Mouse (Mus musculus): Measurements from ENCODE around the gene Gm49318.

The Gm49318 gene

DNA sequence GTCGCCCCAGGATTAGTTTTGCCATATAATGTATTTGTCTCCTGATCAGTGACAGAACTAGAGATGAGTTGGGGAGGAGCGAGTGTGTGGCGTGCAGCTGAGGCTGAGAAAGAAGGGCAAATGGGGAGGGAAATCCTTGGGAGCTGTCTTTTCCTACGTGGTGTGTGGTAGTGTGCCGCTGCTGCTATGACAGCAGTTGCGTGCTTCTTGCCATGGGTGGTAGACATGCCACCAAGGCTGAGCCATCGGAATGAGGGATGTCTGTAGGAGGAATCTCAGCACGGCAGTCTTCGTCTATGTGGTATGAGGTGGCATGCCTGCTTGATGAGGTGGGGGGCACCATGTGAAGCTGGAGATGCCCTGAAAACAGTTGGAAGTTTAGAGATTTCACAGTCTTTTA, 40.7 kb downstream of the Gm49318 start:
- no peak for DNase-seq (ENCODE audit: low read depth, low spot score)

DNA sequence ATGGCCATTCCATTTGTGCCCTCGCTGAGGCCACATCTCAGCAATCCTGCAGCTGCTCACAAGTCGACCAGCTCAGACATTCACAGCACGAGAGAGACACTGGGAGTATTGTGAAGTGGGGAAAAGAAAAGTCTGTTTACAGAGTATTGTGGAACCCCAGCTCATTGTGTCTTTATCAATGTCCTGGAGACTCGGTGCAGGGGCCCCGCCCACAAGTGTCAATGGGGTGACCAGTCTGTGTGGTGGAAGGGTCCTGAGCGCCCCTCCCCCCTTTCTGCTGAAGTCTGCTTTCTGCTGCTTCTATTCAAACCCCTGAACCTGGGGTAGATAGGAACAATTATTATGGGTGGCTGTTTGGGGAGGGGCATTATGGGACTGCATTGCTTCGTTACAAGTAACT, 42.6 kb downstream of the Gm49318 start:
- no peak for DNase-seq (ENCODE audit: low read depth, low spot score)

GRCm38 (mm10) chr9:22024592-22024991, 46.5 kb downstream of the Gm49318 start:
- DNase-seq (ENCODE audit: low read depth, low spot score): no peak

DNA sequence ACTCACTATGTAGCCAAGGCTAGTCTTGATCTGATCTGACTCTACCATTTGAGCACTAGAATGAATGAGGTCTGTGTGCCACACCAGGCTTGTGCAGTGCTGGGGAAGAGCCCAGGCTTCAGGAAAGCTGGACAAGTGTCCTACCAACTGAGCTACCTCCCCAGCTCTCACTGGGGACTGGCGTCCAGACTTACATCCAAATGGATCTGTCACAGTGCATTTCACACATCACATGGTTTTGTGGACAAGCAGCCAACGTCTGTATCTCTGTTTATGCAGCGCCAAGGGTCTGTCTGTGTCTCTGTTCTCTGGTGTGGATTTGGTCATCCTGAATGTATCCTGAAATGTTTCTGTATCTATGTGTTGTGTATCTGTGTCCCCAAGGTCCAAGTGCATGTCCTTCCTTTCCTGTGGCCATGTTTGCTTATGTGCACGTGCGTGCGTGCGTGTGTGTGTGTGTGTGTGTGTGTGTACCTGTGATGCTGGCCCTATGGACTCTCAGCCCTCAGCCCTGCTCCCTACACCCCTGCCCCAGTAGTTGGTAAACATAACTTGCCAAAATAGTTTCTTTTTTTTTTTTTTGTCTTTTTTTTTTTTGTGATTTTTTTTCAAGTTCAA, 53.7 kb downstream of the Gm49318 start:
- DNase-seq (ENCODE audit: low read depth, low spot score): no peak

DNA sequence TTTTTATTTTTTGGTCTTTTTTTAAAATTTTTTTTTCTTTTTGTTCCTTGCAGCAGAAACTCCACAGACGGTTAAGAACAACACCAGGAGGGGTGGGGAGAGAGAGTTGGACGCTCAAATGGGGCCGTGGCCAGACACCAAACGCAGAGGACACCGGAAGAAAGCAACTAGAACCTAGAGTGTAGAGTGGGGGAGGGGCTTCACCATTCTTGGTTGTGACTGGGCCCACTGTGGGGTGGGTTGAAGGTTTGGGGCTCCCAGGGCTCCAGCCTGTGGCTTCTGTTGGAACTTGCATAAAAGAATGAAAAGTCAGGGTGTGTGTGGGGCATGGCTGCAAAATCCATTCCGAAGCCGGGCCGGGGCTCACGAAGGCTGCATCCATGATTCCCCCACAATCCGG, 54.8 kb downstream of the Gm49318 start:
- no peak for DNase-seq (ENCODE audit: low read depth, low spot score)

GRCm38 (mm10) chr9:22012731-22013130, 58.3 kb downstream of the Gm49318 start:
- DNase-seq (ENCODE audit: low read depth, low spot score): no peak

DNA sequence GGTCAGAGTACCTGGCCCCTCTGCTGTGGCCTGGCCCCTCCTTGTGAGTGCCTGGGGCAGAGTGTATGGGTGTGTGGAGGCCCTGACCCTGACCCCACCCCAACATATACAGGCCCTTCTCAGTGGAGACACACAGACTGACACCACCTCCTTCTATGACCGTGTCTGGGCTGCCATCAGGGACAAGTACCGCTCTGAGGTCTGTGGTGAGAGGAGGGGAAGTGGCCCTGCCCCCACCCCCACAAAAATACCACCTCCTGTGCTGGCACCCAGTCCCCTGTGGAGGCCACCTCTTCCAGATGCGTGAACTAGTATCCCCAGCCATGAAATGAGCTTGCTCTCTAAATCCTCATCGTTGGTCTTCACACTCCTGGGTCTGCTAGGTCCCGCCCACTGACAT, 60.0 kb downstream of the Gm49318 start:
- no peak for DNase-seq (ENCODE audit: low read depth, low spot score)

GRCm38 (mm10) chr9:22004546-22004945, 66.5 kb downstream of the Gm49318 start:
- DNase-seq (ENCODE audit: low read depth, low spot score): no peak

DNA sequence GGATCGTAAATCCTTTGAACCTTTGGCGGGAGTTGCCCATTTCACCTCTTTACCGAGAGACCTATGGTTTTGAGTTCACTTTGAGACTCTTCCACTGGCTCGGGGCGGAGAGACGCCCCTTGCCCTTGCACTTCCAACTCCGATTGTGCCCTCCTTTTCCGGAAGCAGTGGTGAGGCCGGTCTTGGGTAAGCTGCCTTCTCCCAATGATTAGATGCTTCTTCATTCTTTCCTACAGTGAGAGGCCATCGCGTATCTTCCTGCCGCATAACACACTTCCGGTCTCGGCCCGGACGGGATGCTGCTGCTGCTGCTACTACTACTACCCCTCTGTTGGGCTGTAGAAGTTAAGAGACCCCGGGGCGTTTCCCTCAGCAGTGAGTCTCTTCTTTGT, 67.9 kb downstream of the Gm49318 start:
- peak; percentile 55 for DNase-seq (ENCODE audit: low read depth, low spot score)

GRCm38 (mm10) chr9:22002194-22003162, 68.6 kb downstream of the Gm49318 start, which contains the start of the genes Ccdc151 and Prkcsh:
Gene Ccdc151 (minus strand): TSS chr9:22002634.
Gene Prkcsh (plus strand): TSS chr9:22002806.
- peak; percentile 100 for DNase-seq (ENCODE audit: low read depth, low spot score)

DNA sequence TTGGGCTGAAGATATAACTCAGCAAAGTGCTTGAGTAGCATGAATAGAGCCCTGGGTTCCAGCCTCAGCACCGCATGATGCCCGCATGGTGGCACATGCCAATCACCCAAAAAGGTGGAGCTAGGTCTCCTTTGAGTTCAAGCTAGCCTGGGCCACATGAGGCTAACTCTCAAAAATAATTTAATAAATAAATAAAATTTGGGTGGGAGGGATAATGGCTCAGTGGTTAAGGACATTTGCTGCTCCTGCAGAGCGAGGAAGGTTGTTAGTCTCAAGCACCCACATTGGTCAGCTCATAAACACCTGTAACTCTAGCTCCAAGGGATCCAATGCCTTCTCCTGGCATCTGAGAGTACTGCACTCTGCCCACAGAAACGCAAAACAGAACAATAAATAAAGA, 69.4 kb downstream of the Gm49318 start:
- no peak for DNase-seq (ENCODE audit: low read depth, low spot score)

- DNase-seq (ENCODE audit: low read depth, low spot score): no peak
Measured at GRCm38 (mm10) chr9:22000296-22000695, 70.8 kb downstream of the Gm49318 start.

DNA sequence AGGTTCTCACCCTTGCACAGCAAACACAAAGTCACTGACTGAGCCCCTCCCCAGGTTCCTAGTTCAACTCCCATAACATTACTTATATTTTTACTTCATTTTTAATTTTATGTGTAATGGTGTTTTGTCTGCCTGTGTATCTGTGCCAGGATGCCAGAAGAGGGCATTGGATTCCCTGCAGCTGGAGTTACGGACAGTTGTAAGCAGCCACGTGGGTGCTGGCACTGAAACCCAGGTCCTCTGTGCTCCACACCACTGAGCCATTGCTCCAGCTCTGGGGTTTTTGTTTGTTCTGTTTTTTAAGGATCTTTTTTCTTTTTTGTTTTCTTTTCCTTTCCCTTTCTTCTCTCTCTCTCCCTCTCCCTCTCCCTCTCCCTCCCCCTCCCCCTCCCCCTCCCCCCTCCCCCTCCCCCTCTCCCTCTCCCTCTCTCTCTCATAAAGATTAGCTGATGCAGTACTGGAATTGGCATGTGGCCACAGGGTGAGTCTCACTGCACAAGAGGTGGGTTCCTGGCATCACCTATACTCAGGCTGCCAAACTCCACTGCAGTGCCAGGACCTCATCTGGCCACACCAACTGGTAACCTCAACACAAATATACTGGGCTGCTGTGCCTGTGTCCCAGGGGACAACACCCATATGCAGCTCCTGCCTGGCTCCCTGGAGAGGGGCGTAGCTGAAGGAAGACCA, 74.7 kb downstream of the Gm49318 start:
- no peak for DNase-seq (ENCODE audit: low read depth, low spot score)

GRCm38 (mm10) chr9:21992227-21992626, 78.8 kb downstream of the Gm49318 start:
- no peak for DNase-seq (ENCODE audit: low read depth, low spot score)

DNA sequence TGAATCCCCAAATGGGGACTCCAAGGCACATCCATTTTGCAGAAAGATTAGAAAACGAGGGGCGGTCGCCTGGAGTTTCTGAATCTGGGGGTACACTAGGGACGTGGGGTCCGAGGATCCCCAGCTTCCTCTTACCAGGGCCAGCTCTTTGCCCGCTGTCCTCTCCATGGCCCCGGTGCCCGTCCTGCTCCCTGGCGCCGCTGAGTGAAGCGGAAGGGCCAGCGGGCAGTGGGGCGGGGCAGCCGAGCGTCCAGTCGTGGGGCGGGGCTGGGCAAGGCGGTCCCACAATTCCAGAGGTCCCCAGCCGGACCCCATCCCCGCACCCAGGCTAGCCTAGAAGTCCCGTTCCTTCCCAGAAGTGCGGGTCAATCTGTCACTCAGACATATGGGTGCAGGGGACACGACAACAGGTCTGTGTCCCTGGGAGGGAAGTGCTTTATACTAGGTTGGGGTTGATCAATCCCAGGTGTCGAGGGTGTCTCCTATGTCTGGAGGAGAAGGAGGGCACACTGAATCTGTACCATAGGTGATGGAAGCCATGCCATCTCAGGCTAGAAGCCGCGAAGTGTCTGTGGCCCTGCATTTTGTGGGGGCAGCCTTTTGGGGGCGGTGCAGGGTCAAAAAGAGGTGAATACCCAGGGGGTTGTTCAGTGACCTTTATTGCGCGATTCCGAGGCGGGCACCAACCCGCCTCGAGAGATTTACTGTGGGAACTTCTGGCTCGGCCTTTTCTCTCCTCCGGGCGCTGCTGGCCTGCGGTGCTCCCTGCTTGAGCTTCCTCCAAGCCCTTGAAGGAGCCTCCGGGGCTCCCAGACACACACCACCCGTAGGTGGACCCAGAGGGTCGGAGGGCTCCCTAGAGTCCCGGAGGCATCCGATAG, 81.6 kb downstream of the Gm49318 start, which contains the start of gene Rgl3:
TSS of gene Rgl3 (minus strand) at position 217 of the 881 bp plus-strand sequence.
- no peak for DNase-seq (ENCODE audit: low read depth, low spot score)

GRCm38 (mm10) chr9:21988421-21989101, 82.5 kb downstream of the Gm49318 start:
- DNase-seq (ENCODE audit: low read depth, low spot score): no peak

DNA sequence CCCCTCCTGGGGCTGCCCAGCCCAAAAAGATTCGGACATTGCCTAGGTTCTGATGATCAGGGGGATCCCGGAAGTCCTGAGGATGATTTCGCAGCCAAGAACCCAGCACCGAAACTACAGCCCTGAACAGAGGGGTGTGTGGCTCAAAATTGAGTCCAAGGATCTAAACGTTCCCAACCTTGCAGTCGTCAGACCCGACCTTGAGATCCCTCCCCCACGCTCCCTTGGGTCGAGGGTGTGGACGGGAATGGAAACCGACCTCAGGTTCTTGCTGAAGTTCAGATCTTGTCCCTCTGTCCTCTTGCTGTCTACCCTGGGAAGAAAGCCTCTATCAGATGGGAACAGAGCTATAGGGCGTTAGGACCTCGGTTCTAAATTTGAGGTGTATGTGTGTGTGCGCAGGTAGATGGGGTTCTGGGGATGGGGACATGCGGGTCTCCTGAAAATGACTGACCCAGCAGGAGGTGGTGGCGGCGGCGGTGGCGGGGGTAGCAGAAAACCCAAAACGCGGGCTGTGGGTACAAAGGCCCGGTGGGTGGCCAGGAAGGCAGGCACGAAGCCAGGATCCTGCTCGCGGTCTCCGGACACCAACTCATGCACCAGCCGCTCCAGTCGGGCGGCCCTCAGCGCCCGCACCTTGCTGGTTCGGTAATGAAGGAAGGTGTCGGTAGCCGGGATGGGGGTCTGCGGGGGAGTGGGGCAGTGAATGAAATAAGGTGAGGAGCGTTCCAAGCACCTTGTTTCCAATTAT, 83.3 kb downstream of the Gm49318 start:
- peak; percentile 45 for DNase-seq (ENCODE audit: low read depth, low spot score)
